Mouse (Mus musculus): ENCODE measurements at regions not wholly inside any gene's neighbourhood (a gene's known extent, or its start where the extent isn't known, plus 50 kb on each side); places are given as distances from the start of the nearest gene placed in this dataset.

DNA sequence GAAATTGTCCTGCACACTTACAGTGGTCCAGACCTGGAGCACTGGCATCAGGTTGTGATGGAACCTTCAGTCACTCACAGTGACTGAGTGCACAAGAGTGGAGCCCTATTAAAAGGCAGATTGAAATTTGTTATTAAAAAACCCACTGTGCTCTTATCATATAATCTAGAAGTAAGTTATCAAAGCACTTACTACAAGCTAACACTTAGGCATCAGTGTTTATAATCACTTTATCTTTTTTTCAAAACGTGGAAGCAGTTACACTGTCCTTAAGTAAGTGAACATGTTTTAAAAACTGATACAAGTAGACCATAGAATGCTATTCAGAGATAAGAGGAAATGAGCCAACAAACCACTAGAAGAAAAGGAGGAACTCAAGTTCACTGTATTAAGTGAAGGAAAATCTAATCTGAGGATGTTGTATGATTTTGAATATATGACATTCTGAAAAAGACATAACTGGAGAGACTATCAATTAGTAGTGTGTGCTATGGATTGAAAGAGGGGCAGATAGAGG is 68.3 kb upstream of the Gm4737 start:
- ATAC-seq (replicated peaks), result no peak
- H3K4me3 ChIP-seq, result no peak overlapping the region
- H3K4me1 ChIP-seq, result no peaks in the 10 kb centered on the region
- H3K4me2 ChIP-seq, result no peak overlapping the region
- H3K27ac ChIP-seq, result no peak overlapping the region
- H3K36me3 ChIP-seq (replicated peaks), result no peaks in the 10 kb centered on the region
- WGBS, result 60% methylated on average over 1 of the region's 1 CpGs
- H3K27me3 ChIP-seq (replicated peaks), result no peaks in the 10 kb centered on the region
- no peaks in the 10 kb centered on the region for H3K9me3 ChIP-seq
- no peak overlapping the region for H3K9ac ChIP-seq

DNA sequence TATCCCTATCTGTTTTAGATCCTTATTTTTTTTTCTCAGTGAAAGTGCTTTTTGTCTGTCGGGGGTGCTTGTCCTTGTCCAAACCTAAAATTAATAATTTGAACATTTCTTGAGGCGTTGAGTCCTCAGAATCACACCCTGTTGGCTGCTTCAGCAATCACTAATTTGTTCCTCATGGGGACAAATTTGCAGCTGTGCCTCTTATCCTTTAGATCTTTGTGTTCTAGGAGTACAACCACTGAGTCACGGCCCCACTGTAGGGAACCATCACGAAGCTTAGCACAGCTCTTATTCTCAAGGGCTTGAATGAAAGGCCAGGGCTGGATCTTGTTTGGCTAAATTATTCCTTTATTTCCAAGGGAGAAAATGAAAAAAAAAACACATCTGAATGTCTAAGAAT is 57.6 kb upstream of the Gm4737 start:
- Histone ChIP-seq H3K27me3 (replicated peaks) (no peaks in the 10 kb centered on the region), H3K36me3 (replicated peaks) (no peaks in the 10 kb centered on the region), H3K4me2 (no peak overlapping the region), H3K9me3 (no peaks in the 10 kb centered on the region), H3K27ac (no peak overlapping the region), H3K4me1 (no peaks in the 10 kb centered on the region), H3K4me3 (no peak overlapping the region), H3K9ac (no peak overlapping the region)
- 69% methylated on average over 4 of the region's 4 CpGs for WGBS
- no peak for ATAC-seq (replicated peaks)

DNA sequence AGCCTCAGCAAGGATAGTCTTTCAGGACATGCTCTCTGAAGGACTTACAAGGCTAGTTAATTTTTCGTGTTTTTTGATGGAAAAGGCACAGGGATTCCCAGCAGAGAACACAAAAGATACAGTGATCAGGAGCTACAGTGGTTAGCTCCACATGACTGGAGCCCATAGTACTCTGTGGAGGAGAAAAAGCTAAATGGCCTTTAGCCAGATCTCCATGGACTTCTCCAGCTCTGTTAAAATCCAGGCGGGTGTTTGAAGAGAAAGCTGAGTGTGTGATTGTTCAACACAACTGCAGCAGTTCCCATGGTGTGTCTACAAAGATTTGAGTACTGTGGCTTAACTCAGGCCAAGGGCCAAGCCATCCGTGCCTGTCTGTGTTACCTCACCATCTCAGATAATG is 57.0 kb upstream of the Gm4737 start:
- ATAC-seq (replicated peaks), result no peak
- H3K4me2 ChIP-seq, result no peak overlapping the region
- no peaks in the 10 kb centered on the region for H3K36me3 ChIP-seq (replicated peaks)
- no peaks in the 10 kb centered on the region for H3K9me3 ChIP-seq
- no peaks in the 10 kb centered on the region for H3K27me3 ChIP-seq (replicated peaks)
- H3K9ac ChIP-seq, result no peak overlapping the region
- 70% methylated on average over 3 of the region's 3 CpGs for WGBS
- H3K4me3 ChIP-seq, result no peak overlapping the region
- H3K4me1 ChIP-seq, result no peaks in the 10 kb centered on the region
- no peak overlapping the region for H3K27ac ChIP-seq

GRCm38 (mm10) chr16:46205114-46205513 is 50.2 kb upstream of the Gm4737 start:
- WGBS, result 84% methylated on average over 1 of the region's 1 CpGs
- no peak overlapping the region for H3K9ac ChIP-seq
- no peaks in the 10 kb centered on the region for H3K9me3 ChIP-seq
- no peak overlapping the region for H3K4me3 ChIP-seq
- H3K27ac ChIP-seq, result no peak overlapping the region
- no peak for ATAC-seq (replicated peaks)
- H3K4me2 ChIP-seq, result no peak overlapping the region
- no peaks in the 10 kb centered on the region for H3K27me3 ChIP-seq (replicated peaks)
- no peaks in the 10 kb centered on the region for H3K36me3 ChIP-seq (replicated peaks)
- no peaks in the 10 kb centered on the region for H3K4me1 ChIP-seq
